Mouse (Mus musculus) lung, adult 2 months (tissue): ENCODE results near the gene Arl15. TPM values are rescaled to one million over a fixed set of nuclear protein-coding genes. Genes with fewer than 3 reads are reported as not detected.

Experiments
- DNase-seq: peaks from one replicate; pipeline ENCODE4 v3.0.0; 2022
- H3K4me1 ChIP-seq: fragments of 200-500 bp; 2 replicates; pipeline ENCODE4 v1.6.1; 2011; ENCODE audit warnings: low read length; ENCODE audit not compliant: control insufficient read depth, insufficient read depth
- H3K4me3 ChIP-seq: fragments of 200-500 bp; replicated peaks from 2 replicates; pipeline ENCODE3; 2011; ENCODE audit warnings: low read depth, mild to moderate bottlenecking, control low read depth, low read length; ENCODE audit errors: extremely low read depth
- CTCF ChIP-seq: fragments of 200-500 bp; IDR thresholded peaks from 2 replicates; pipeline ENCODE4 v1.5.1; 2011; ENCODE audit warnings: mild to moderate bottlenecking, low read length, control low read depth; ENCODE audit not compliant: insufficient read depth
- POLR2A ChIP-seq: fragments of 200-500 bp; IDR thresholded peaks from 2 replicates; pipeline ENCODE4 v1.6.1; 2011; ENCODE audit warnings: low read depth, mild to moderate bottlenecking, control low read depth, low read length, borderline replicate concordance; ENCODE audit errors: extremely low read depth
- WGBS: fragments of 180-500 bp; shearing (Covaris S2); methylation state at CpG from one replicate; pipeline ENCODE4 v1.1.7; 2018; 5-methylcytosine and 5-hydroxymethylcytosine counted together
- polyA plus RNA-seq: library from polyadenylated mRNA; depleted of rRNA; stranded (reverse); fragments of >200 nt; gene quantifications from 2 replicates; pipeline ENCODE4 v1.2.3, GENCODE M21; 2012

Gene Arl15
- polyA plus RNA-seq, 1 experiment, result 15.1 TPM

- no peak overlapping the region for H3K4me3 ChIP-seq
- H3K4me1 ChIP-seq, result peaks cover 2% of the 10 kb centered on the region; the same call in 1 of the 2 replicates
- 31% methylated on average over 5 of the region's 5 CpGs for WGBS
- no peak for TF ChIP-seq POLR2A
- TF ChIP-seq CTCF, result no peak
- DNase-seq, result no peak
Measured at GRCm38 (mm10) chr13:113970706-113971105, 176.4 kb downstream of the Arl15 start.

- Histone ChIP-seq H3K4me1 (peaks cover 2% of the 10 kb centered on the region; the same call in 1 of the 2 replicates), H3K4me3 (no peak overlapping the region)
- WGBS, result 79% methylated on average over 7 of the region's 7 CpGs
- no peak for DNase-seq
- no peak for TF ChIP-seq CTCF
- TF ChIP-seq POLR2A, result no peak
Measured at GRCm38 (mm10) chr13:113972401-113972800, 178.1 kb downstream of the Arl15 start.

- Histone ChIP-seq H3K4me1 (peaks cover 2% of the 10 kb centered on the region; the same call in 1 of the 2 replicates), H3K4me3 (no peak overlapping the region)
- no peak for DNase-seq
- WGBS, result 94% methylated on average over 1 of the region's 1 CpGs
- TF ChIP-seq POLR2A (no peak), CTCF (no peak)
Measured at GRCm38 (mm10) chr13:113974866-113975265, 180.6 kb downstream of the Arl15 start.

GRCm38 (mm10) chr13:113975722-113976121 is 181.4 kb downstream of the Arl15 start:
- Histone ChIP-seq H3K4me3 (no peak overlapping the region), H3K4me1 (peaks cover 2% of the 10 kb centered on the region; the same call in 1 of the 2 replicates)
- no peak for DNase-seq
- 87% methylated on average over 6 of the region's 6 CpGs for WGBS
- TF ChIP-seq POLR2A (no peak), CTCF (no peak)

- DNase-seq, result no peak
- no peak for TF ChIP-seq POLR2A
- TF ChIP-seq CTCF, result no peak
- no peak overlapping the region for H3K4me3 ChIP-seq
- H3K4me1 ChIP-seq, result no peaks in the 10 kb centered on the region; the same call in 1 of the 2 replicates
- WGBS, result 95% methylated on average over 4 of the region's 4 CpGs
Measured at GRCm38 (mm10) chr13:113976936-113977335, 182.6 kb downstream of the Arl15 start.

- TF ChIP-seq CTCF (no peak), POLR2A (no peak)
- WGBS, result 75% methylated on average over 15 of the region's 15 CpGs
- H3K4me3 ChIP-seq, result no peak overlapping the region
- DNase-seq, result no peak
- H3K4me1 ChIP-seq, result no peaks in the 10 kb centered on the region; the same call in 1 of the 2 replicates
Measured at GRCm38 (mm10) chr13:113980739-113981460, 186.6 kb downstream of the Arl15 start.

GRCm38 (mm10) chr13:113981461-113982000 is 187.2 kb downstream of the Arl15 start:
- no peak for DNase-seq
- Histone ChIP-seq H3K4me1 (no peaks in the 10 kb centered on the region; the same call in 1 of the 2 replicates), H3K4me3 (no peak overlapping the region)
- TF ChIP-seq CTCF, result no peak
- no peak for TF ChIP-seq POLR2A
- WGBS, result 70% methylated on average over 9 of the region's 9 CpGs

GRCm38 (mm10) chr13:113983633-113984032 is 189.3 kb downstream of the Arl15 start:
- no peak overlapping the region for H3K4me3 ChIP-seq
- H3K4me1 ChIP-seq, result no peaks in the 10 kb centered on the region; the same call in 1 of the 2 replicates
- 38% methylated on average over 6 of the region's 6 CpGs for WGBS
- no peak for TF ChIP-seq POLR2A
- TF ChIP-seq CTCF, result no peak
- no peak for DNase-seq

GRCm38 (mm10) chr13:113984491-113984890 is 190.2 kb downstream of the Arl15 start:
- H3K4me3 ChIP-seq, result no peak overlapping the region
- WGBS, result 92% methylated on average over 4 of the region's 4 CpGs

GRCm38 (mm10) chr13:113986864-113987562 is 192.7 kb downstream of the Arl15 start:
- 59% methylated on average over 13 of the region's 13 CpGs for WGBS
- DNase-seq, result no peak
- no peak overlapping the region for H3K4me3 ChIP-seq
- H3K4me1 ChIP-seq, result no peaks in the 10 kb centered on the region
- TF ChIP-seq POLR2A, result no peak
- TF ChIP-seq CTCF, result no peak

More at GRCm38 (mm10) chr13:113984491-113984890, 190.2 kb downstream of the Arl15 start:
- DNase-seq, result no peak
- no peaks in the 10 kb centered on the region; the same call in 1 of the 2 replicates for H3K4me1 ChIP-seq
- TF ChIP-seq POLR2A (no peak), CTCF (no peak)
